Mouse (Mus musculus): Measurements from ENCODE around the gene Ankrd33. TPM values are rescaled to one million over a fixed set of nuclear protein-coding genes. Genes with fewer than 3 reads are reported as not detected.
A peak's percentile ranks its signal among the peaks of the same experiment; 100 is the strongest.

Ankrd33 gene
- total RNA-seq, 2 experiments from 2014 or later, result not detected

GRCm38 (mm10) chr15:101133993-101134704, 18.6 kb downstream of the Ankrd33 start:
- Histone ChIP-seq H3K27ac (peak overlapping the region; percentile 67), H3K4me3 (peak overlapping the region; percentile 18; the same call in 1 of the 2 replicates)
- no peak for TF ChIP-seq CTCF (conservative IDR thresholded peaks at IDR 0.05)
- DNase-seq (ENCODE audit: low spot score in 2 of 2), result no peak

- no peak for TF ChIP-seq CTCF (conservative IDR thresholded peaks at IDR 0.05)
- H3K4me3 ChIP-seq, result peak overlapping the region; percentile 17; the same call in 1 of the 2 replicates
- DNase-seq (ENCODE audit: low spot score in 2 of 2), result no peak
Measured at GRCm38 (mm10) chr15:101135405-101135804, 19.9 kb downstream of the Ankrd33 start.

GRCm38 (mm10) chr15:101137455-101137854, 21.9 kb downstream of the Ankrd33 start:
- Histone ChIP-seq H3K27ac (no peak overlapping the region), H3K4me3 (no peak overlapping the region)
- no peak for TF ChIP-seq CTCF (conservative IDR thresholded peaks at IDR 0.05)
- no peak for DNase-seq (ENCODE audit: low spot score in 2 of 2)

More at GRCm38 (mm10) chr15:101135405-101135804, 19.9 kb downstream of the Ankrd33 start:
- 0 out of 2 replicates have a peak overlapping the region, but pooled peaks have one; percentile 14 for H3K27ac ChIP-seq

GRCm38 (mm10) chr15:101138675-101139074, 23.1 kb downstream of the Ankrd33 start:
- DNase-seq (ENCODE audit: low spot score in 2 of 2), result no peak
- no peak overlapping the region for H3K27ac ChIP-seq
- TF ChIP-seq CTCF (conservative IDR thresholded peaks at IDR 0.05), result no peak
- no peak overlapping the region for H3K4me3 ChIP-seq

GRCm38 (mm10) chr15:101139885-101140284, 24.3 kb downstream of the Ankrd33 start:
- no peak for DNase-seq (ENCODE audit: low spot score in 2 of 2)
- no peak for TF ChIP-seq CTCF (conservative IDR thresholded peaks at IDR 0.05)
- H3K4me3 ChIP-seq, result no peak overlapping the region
- H3K27ac ChIP-seq, result no peak overlapping the region

- no peak for DNase-seq (ENCODE audit: low spot score in 2 of 2)
- no peak for TF ChIP-seq CTCF (conservative IDR thresholded peaks at IDR 0.05)
- Histone ChIP-seq H3K27ac (no peak overlapping the region), H3K4me3 (no peak overlapping the region)
Measured at GRCm38 (mm10) chr15:101140587-101140986, 25.0 kb downstream of the Ankrd33 start.

- Histone ChIP-seq H3K4me3 (no peak overlapping the region), H3K27ac (no peak overlapping the region)
- no peak for TF ChIP-seq CTCF (conservative IDR thresholded peaks at IDR 0.05)
- DNase-seq (ENCODE audit: low spot score in 2 of 2), result no peak
Measured at GRCm38 (mm10) chr15:101141061-101141541, 25.5 kb downstream of the Ankrd33 start.

- no peak for DNase-seq (ENCODE audit: low spot score in 2 of 2)
- Histone ChIP-seq H3K4me3 (no peak overlapping the region), H3K27ac (no peak overlapping the region)
- TF ChIP-seq CTCF (conservative IDR thresholded peaks at IDR 0.05), result no peak
Measured at GRCm38 (mm10) chr15:101142672-101143071, 27.1 kb downstream of the Ankrd33 start.

GRCm38 (mm10) chr15:101143494-101143893, 27.9 kb downstream of the Ankrd33 start:
- Histone ChIP-seq H3K4me3 (no peak overlapping the region), H3K27ac (no peak overlapping the region)
- no peak for DNase-seq (ENCODE audit: low spot score in 2 of 2)
- TF ChIP-seq CTCF (conservative IDR thresholded peaks at IDR 0.05), result no peak

GRCm38 (mm10) chr15:101144176-101144575, 28.6 kb downstream of the Ankrd33 start:
- 0 out of 2 replicates have a peak overlapping the region, but pooled peaks have one; percentile 7 for H3K27ac ChIP-seq
- TF ChIP-seq CTCF (conservative IDR thresholded peaks at IDR 0.05), result no peak
- H3K4me3 ChIP-seq, result no peak overlapping the region
- no peak for DNase-seq (ENCODE audit: low spot score in 2 of 2)

GRCm38 (mm10) chr15:101144779-101145178, 29.2 kb downstream of the Ankrd33 start:
- no peak for TF ChIP-seq CTCF (conservative IDR thresholded peaks at IDR 0.05)
- Histone ChIP-seq H3K27ac (0 out of 2 replicates have a peak overlapping the region, but pooled peaks have one; percentile 25), H3K4me3 (no peak overlapping the region)
- DNase-seq (ENCODE audit: low spot score in 2 of 2), result no peak

- peak; percentile 96 for TF ChIP-seq CTCF (conservative IDR thresholded peaks at IDR 0.05)
- H3K27ac ChIP-seq, result peak overlapping the region; percentile 49; the same call in 1 of the 2 replicates
Measured at GRCm38 (mm10) chr15:101145424-101146099, 30.0 kb downstream of the Ankrd33 start.

More at GRCm38 (mm10) chr15:101145424-101146099, 30.0 kb downstream of the Ankrd33 start:
- peak overlapping the region; percentile 40 for H3K4me3 ChIP-seq
- DNase-seq (ENCODE audit: low spot score in 2 of 2), result peak; percentile 92

All from layer of hippocampus, adult 2 months (tissue).